Mouse (Mus musculus) E14TG2a.4 (cell line): ENCODE data around the gene Dhx9.

Source experiments
- CTCF ChIP-seq: conservative IDR thresholded peaks from 2 replicates; pipeline ENCODE4 v1.5.1; 2014; ENCODE audit warnings: low read length
- NANOG ChIP-seq: IDR thresholded peaks from 2 replicates; pipeline ENCODE4 v1.6.1; 2014; ENCODE audit warnings: borderline replicate concordance, low read length, mixed read lengths
- POU5F1 ChIP-seq: IDR thresholded peaks from 2 replicates; pipeline ENCODE4 v1.6.1; 2014; ENCODE audit warnings: low read length, borderline replicate concordance

DNA sequence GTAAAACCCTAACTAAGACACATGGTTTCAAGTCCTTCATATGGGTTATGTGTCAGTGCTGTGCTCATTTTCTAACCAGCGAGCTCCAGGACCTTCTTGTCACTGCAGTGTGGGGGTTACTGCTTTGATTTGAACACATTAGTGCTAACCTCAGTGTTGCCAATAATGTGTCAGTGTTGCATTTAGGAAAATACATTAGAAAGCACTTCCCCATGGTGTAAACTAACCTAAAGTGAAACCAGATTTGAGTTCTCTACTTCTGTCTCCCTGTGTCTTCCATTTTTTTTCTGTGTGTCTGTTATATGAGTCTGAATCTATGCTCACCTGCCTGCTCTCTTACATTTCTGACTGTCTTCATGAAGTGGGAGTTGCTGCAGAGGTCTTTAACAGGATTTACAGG is 44.4 kb downstream of the Dhx9 start:
- no peak for TF ChIP-seq CTCF
- TF ChIP-seq NANOG = no peak
- no peak for TF ChIP-seq POU5F1
